Mouse (Mus musculus) hindbrain, embryonic 14.5 days (tissue): ENCODE results near the gene Csnk2a1. TPM values are rescaled to one million over a fixed set of nuclear protein-coding genes. Genes with fewer than 3 reads are reported as not detected.

ENCODE experiments used
- ATAC-seq: fragments of 200-750 bp; cut with Nextera tagmentation; 2 replicates; pipeline ENCODE4 v1.8.0; 2017; ENCODE audit warnings: moderate number of reproducible peaks, mild to moderate bottlenecking, moderate TSS enrichment, moderate library complexity; ENCODE audit not compliant: low FRiP score
- DNase-seq: peaks from one replicate; pipeline ENCODE4 v3.0.0-alpha.2; 2015; ENCODE audit warnings: low spot score
- H3K27ac ChIP-seq: fragments of 300-500 bp; sonication (generic); 2 replicates; pipeline ENCODE4 v1.5.1; 2014; ENCODE audit warnings: mild to moderate bottlenecking, moderate library complexity
- H3K27me3 ChIP-seq: fragments of 300-500 bp; sonication (generic); 2 replicates; pipeline ENCODE4 v1.6.1; 2014; ENCODE audit warnings: mild to moderate bottlenecking, low read length, mixed read lengths; ENCODE audit not compliant: control insufficient read depth, insufficient read depth
- H3K36me3 ChIP-seq: fragments of 300-500 bp; sonication (generic); replicated peaks from 2 replicates; pipeline ENCODE4 v1.6.1; 2014; ENCODE audit not compliant: control insufficient read depth, insufficient read depth
- H3K4me1 ChIP-seq: fragments of 300-500 bp; sonication (generic); replicated peaks from 2 replicates; pipeline ENCODE4 v1.6.1; 2014; ENCODE audit warnings: antibody characterized with exemption, low read length, mixed read lengths; ENCODE audit not compliant: control insufficient read depth, insufficient read depth
- H3K4me2 ChIP-seq: fragments of 300-500 bp; sonication (generic); replicated peaks from 2 replicates; pipeline ENCODE4 v1.6.1; 2014; ENCODE audit warnings: mild to moderate bottlenecking, moderate library complexity
- H3K4me3 ChIP-seq: fragments of 300-500 bp; sonication (generic); replicated peaks from 2 replicates; pipeline ENCODE4 v1.5.1; 2014; ENCODE audit warnings: mild to moderate bottlenecking, low read length
- H3K9ac ChIP-seq: fragments of 300-500 bp; sonication (generic); 2 replicates; pipeline ENCODE4 v1.6.1; 2014
- H3K9me3 ChIP-seq: fragments of 300-500 bp; sonication (generic); 2 replicates; pipeline ENCODE4 v1.6.1; 2016; ENCODE audit warnings: low read length; ENCODE audit not compliant: control insufficient read depth
- WGBS: fragments of 180-500 bp; shearing (Covaris S2); extraction: QIAGEN DNeasy Blood & Tissue Kit; methylation state at CpG from one replicate; pipeline ENCODE4 v1.1.7; 2014; 5-methylcytosine and 5-hydroxymethylcytosine counted together
- polyA plus RNA-seq: library from polyadenylated mRNA; unstranded; fragments of >200 nt; fragmentation: Nextera tagmentation; extraction: Ambion mirVana; gene quantifications from 2 replicates; pipeline ENCODE4 v1.2.1, GENCODE M21; 2014

The Csnk2a1 gene
- polyA plus RNA-seq, 1 experiment from 2014 or later: 150 TPM

DNA sequence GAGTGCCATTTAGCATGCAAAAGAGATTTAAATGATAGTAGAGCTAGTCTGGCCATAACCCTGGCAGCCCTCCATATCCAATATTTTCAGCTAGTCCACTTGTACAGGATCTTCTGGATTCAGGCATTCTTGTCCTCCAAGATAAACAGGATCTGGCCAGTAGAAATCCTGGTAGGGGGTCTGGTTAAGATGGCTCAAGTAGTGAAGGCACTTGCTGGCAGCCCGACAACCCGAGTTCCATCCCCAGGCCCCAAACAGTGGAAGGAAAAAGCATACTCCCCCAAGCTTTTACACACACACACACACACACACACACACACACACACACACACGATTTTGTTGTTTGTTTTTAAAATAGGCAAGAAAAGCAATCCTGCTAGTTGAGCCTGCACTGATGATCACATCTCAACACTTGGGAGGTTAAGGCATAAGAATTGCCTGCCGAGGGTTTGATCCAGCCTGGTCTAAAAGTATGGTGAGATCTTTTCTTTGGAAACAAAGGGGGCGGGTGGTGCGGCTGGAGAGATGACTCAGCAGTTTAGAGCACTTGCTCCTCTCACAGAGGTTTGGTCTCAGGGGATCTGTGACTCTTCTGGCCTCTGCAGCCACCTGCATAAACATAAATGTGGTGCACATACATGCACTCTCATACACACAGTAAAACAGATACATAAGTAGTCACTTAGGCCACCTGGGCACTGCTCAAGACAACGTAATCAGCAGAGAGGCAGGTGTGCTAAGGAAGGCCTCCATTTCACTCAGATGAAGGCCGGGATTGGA lies 2.9 kb upstream of the Csnk2a1 start:
- DNase-seq (no peak), ATAC-seq (no peak)
- Histone ChIP-seq H3K9me3 (no peaks in the 10 kb centered on the region), H3K27ac (no peak overlapping the region), H3K9ac (no peak overlapping the region), H3K27me3 (no peaks in the 10 kb centered on the region), H3K4me3 (no peak overlapping the region), H3K36me3 (no peaks in the 10 kb centered on the region), H3K4me2 (no peak overlapping the region), H3K4me1 (peaks cover 18% of the 10 kb centered on the region)
- 62% methylated on average over 8 of the region's 8 CpGs for WGBS

DNA sequence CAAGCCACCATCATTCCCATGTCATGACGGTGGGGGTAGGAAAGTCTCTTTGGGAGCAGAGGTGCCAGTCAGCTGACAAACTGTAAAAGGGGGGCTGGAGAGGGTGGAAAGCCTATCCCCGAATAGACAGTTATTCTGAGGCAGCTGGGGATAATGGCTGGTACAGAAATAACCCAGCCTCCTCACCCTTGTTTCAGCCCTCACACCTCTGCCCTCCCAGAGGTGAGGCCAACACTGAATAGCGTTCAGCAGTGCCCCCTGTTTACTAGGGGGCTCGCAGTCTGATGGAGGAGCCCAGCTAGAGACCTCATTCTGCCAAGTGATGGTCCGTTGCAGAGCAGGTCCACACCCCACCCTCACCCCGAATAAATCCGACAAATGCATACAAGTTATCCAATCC lies 1.1 kb upstream of the Csnk2a1 start:
- peak overlapping the region; percentile 98; the same call in 1 of the 2 replicates for H3K9ac ChIP-seq
- H3K4me3 ChIP-seq: no peak overlapping the region
- DNase-seq (no peak), ATAC-seq (no peak)
- no peak overlapping the region for H3K27ac ChIP-seq
- no peaks in the 10 kb centered on the region for H3K36me3 ChIP-seq
- no peaks in the 10 kb centered on the region for H3K27me3 ChIP-seq
- H3K4me2 ChIP-seq: peak overlapping the region; percentile 47; the same call in 1 of the 2 replicates
- H3K4me1 ChIP-seq: peaks cover 21% of the 10 kb centered on the region
- WGBS: 81% methylated on average over 7 of the region's 7 CpGs
- no peaks in the 10 kb centered on the region for H3K9me3 ChIP-seq

DNA sequence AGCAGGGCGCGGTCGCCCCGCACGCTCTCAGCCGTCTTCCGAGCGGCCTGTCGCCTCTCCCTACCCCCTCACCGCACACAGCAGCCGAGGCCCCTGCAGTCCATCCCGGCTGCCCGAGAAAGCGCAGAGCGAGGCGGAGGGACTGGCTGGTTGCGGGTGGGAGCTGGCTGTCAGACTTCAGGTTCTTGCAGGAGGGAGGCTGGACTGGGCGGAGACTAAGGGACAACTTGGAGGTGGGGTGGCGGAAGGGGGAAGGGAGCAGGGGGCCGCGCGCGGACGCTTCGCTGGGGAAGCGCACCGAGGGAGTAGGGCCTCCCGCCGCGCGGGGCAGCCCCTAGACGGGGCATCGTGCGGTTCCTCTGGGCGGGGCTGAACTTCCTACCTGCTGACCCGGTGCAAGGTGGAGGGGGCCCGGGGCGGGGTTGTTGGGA lies 427 bp downstream of the Csnk2a1 start:
- Histone ChIP-seq H3K4me1 (peaks cover 21% of the 10 kb centered on the region), H3K27me3 (no peaks in the 10 kb centered on the region), H3K4me3 (peak overlapping the region; percentile 97), H3K9ac (peak overlapping the region; percentile 98), H3K9me3 (no peaks in the 10 kb centered on the region), H3K27ac (peak overlapping the region; percentile 98), H3K4me2 (peak overlapping the region; percentile 76), H3K36me3 (no peaks in the 10 kb centered on the region)
- ATAC-seq (peak; percentile 84), DNase-seq (peak; percentile 33)
- WGBS: under 1% methylated on average over 38 of the region's 38 CpGs

DNA sequence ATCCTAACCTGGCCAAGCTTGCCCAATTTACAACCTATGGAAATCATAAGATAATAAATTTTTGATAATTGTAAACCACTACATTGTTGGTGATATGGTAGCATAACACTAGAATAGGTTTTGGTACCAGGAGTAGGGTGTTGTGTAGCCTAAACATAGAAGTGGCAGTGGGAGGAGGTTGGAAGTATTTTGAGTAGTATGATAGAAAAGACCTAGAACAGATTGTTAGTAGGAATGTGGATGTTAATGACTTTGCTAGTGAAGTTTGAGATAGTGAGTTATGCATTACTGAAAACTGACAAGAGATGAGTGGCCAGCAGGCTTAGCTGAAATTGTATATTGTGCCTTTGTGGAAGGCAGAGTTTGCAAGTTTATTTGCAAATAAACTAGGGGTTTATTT lies 3.4 kb downstream of the Csnk2a1 start:
- no peaks in the 10 kb centered on the region for H3K9me3 ChIP-seq
- H3K27me3 ChIP-seq: no peaks in the 10 kb centered on the region
- no peaks in the 10 kb centered on the region for H3K36me3 ChIP-seq
- H3K4me3 ChIP-seq: no peak overlapping the region
- H3K27ac ChIP-seq: no peak overlapping the region
- peaks cover 21% of the 10 kb centered on the region for H3K4me1 ChIP-seq
- ATAC-seq: no peak
- DNase-seq: no peak
- no peak overlapping the region for H3K4me2 ChIP-seq
- H3K9ac ChIP-seq: no peak overlapping the region

DNA sequence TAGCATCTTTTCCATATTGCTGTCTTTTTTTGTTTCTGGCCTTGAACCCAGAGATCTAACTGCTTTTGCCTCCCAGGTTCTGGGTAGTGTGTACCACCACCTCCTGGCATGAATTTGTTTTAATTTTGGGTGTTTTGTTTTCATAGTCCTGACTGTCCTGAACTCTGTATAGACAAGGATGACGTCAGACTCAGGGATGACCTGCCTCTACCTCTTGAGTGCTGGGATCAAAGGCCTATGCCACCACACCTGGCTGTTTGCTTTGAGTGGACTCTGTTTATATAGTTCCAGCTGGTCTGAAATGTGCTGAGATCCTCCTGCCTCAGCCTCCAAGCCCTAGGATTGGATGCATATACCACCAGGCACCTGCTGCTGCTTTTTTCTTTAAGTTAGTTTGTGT lies 11.3 kb downstream of the Csnk2a1 start:
- 94% methylated on average over 1 of the region's 1 CpGs for WGBS
- H3K9me3 ChIP-seq: no peaks in the 10 kb centered on the region

DNA sequence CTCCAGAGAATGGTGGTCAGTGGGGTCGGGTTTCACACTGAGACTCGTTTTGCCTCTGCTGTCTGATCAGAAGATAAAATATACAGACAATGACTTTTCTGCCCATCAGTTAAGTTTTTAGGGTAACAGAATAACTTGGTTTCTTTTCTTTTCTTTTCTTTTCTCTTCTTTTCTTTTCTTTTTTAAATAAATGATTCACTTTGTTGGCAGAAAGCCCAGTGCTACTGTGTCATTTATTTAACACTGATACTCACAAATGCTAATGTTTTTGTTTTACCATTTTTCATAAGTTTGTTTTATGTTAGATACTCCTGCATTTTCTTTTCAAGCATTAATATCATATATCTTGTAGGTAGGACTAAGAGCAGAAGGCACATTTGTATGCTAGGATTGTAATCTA lies 13.9 kb downstream of the Csnk2a1 start:
- 67% methylated on average over 2 of the region's 2 CpGs for WGBS
- H3K9ac ChIP-seq: no peak overlapping the region
- no peak overlapping the region for H3K4me3 ChIP-seq
- ATAC-seq (no peak), DNase-seq (no peak)
- H3K9me3 ChIP-seq: no peaks in the 10 kb centered on the region
- H3K27me3 ChIP-seq: no peaks in the 10 kb centered on the region
- H3K36me3 ChIP-seq: peaks cover 16% of the 10 kb centered on the region; the same call in 1 of the 2 replicates
- no peaks in the 10 kb centered on the region; the same call in 1 of the 2 replicates for H3K4me1 ChIP-seq
- H3K4me2 ChIP-seq: no peak overlapping the region
- no peak overlapping the region for H3K27ac ChIP-seq

More for the DNA sequence above, 11.3 kb downstream of the Csnk2a1 start:
- Histone ChIP-seq H3K4me2 (no peak overlapping the region), H3K36me3 (peaks cover 16% of the 10 kb centered on the region; the same call in 1 of the 2 replicates), H3K27me3 (no peaks in the 10 kb centered on the region), H3K9ac (no peak overlapping the region), H3K4me1 (no peaks in the 10 kb centered on the region; the same call in 1 of the 2 replicates), H3K27ac (no peak overlapping the region), H3K4me3 (no peak overlapping the region)
- ATAC-seq (no peak), DNase-seq (no peak)

DNA sequence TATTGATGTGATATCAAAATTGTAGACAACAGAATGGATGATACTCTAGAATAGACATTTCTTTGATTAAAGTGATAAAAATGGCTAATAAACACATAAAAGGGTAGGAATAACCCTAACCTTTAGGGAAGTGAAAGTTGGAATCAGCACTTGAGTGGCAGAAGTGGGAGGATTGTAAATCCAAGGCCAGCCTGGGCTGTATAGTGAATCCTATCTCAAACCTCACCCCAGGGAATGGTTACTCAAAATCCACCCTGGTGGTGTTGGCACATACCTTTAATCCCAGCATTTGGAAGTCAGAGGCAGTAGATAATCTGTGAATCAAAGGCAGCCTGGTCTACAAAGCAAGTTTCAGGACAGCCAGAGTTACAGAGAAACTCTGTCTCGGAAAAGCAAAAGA lies 20.6 kb downstream of the Csnk2a1 start:
- no peaks in the 10 kb centered on the region for H3K4me1 ChIP-seq
- H3K4me3 ChIP-seq: no peak overlapping the region
- no peak overlapping the region for H3K9ac ChIP-seq
- no peaks in the 10 kb centered on the region for H3K27me3 ChIP-seq
- WGBS: 84% methylated on average over 1 of the region's 1 CpGs
- peaks cover 25% of the 10 kb centered on the region for H3K36me3 ChIP-seq
- ATAC-seq (no peak), DNase-seq (no peak)
- H3K9me3 ChIP-seq: no peaks in the 10 kb centered on the region
- H3K4me2 ChIP-seq: no peak overlapping the region
- H3K27ac ChIP-seq: no peak overlapping the region

DNA sequence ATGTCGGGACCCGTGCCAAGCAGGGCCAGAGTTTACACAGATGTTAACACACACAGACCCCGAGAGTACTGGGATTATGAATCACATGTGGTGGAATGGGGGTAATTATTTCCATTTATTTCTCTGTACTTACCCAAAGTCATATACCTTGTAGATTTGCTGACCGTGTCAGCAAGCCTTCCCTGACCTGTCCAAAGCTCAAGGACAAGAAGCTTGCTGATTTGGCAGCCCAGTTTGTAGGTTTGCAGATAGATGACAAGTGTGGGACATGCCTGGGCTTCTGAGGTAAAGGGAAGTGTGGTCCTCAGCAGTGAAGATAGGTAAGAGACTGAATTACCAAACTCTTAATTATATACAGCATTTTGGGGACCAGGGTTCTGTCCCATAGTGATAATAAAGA lies 23.9 kb downstream of the Csnk2a1 start:
- DNase-seq (no peak), ATAC-seq (no peak)
- Histone ChIP-seq H3K9me3 (no peaks in the 10 kb centered on the region), H3K4me1 (no peaks in the 10 kb centered on the region), H3K27me3 (no peaks in the 10 kb centered on the region), H3K4me2 (no peak overlapping the region), H3K9ac (no peak overlapping the region), H3K36me3 (peaks cover 52% of the 10 kb centered on the region), H3K4me3 (no peak overlapping the region), H3K27ac (no peak overlapping the region)
- 69% methylated on average over 2 of the region's 4 CpGs for WGBS

DNA sequence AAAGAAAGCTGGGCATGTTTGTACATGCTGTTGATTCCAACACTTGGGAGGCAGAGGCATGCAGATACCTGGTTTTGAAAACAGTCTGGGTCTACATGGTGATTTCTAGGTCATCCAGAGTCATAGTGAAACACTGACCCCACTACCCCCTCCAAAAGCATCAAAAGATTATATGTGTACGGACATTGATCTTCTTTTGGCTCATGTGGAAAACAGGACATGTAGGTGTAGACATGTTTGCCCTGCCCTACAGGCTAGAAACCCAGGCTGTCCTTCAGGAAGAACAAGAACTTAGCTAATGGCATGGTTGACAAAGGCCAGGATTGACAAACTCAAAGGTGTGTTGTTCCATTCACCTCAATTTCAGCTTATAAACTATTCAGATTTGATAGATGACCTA lies 33.1 kb downstream of the Csnk2a1 start:
- no peak for DNase-seq
- WGBS: 84% methylated on average over 1 of the region's 1 CpGs
- no peak overlapping the region for H3K4me3 ChIP-seq
- H3K36me3 ChIP-seq: peaks cover 82% of the 10 kb centered on the region
- no peaks in the 10 kb centered on the region for H3K9me3 ChIP-seq
- H3K9ac ChIP-seq: no peak overlapping the region
- no peak overlapping the region for H3K4me2 ChIP-seq
- no peaks in the 10 kb centered on the region for H3K27me3 ChIP-seq
- no peak overlapping the region for H3K27ac ChIP-seq
- ATAC-seq: no peak
- H3K4me1 ChIP-seq: no peaks in the 10 kb centered on the region
